Mouse (Mus musculus) spleen, embryonic (tissue): Measurements from ENCODE around the gene Mef2d.

Source experiments
- CTCF ChIA-PET: fragments of 350-600 bp; sonication (Branson Sonifier 250); formaldehyde crosslinking; loops from one replicate; lab custom pipeline; 2022; lab: Charles Lee

Mef2d gene

DNA sequence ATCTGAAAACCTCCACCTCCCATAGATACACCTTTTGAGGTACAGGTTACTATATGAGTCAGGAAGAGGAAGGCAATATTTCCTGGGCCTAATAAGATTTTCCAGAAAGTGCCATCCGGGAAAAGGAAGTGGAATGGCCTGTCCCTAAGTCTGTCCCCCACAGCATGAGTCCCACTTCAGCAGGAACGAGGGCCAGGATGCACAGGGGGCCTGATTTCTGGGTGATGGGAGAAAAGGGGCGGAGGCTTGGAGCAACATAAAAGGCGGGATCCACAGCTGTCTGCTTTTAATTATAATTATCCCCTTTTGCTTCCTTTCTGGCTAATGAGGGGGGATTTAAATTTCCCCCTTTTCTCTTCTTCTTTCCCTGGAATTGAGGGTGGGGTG, 63.0 kb downstream of the Mef2d start:
- CTCF ChIA-PET, result interaction anchor here (0.5 kb wide), 1 partner anchor 235 kb away, joined by 5 read pairs; no protein-coding TSS in a partner anchor

DNA sequence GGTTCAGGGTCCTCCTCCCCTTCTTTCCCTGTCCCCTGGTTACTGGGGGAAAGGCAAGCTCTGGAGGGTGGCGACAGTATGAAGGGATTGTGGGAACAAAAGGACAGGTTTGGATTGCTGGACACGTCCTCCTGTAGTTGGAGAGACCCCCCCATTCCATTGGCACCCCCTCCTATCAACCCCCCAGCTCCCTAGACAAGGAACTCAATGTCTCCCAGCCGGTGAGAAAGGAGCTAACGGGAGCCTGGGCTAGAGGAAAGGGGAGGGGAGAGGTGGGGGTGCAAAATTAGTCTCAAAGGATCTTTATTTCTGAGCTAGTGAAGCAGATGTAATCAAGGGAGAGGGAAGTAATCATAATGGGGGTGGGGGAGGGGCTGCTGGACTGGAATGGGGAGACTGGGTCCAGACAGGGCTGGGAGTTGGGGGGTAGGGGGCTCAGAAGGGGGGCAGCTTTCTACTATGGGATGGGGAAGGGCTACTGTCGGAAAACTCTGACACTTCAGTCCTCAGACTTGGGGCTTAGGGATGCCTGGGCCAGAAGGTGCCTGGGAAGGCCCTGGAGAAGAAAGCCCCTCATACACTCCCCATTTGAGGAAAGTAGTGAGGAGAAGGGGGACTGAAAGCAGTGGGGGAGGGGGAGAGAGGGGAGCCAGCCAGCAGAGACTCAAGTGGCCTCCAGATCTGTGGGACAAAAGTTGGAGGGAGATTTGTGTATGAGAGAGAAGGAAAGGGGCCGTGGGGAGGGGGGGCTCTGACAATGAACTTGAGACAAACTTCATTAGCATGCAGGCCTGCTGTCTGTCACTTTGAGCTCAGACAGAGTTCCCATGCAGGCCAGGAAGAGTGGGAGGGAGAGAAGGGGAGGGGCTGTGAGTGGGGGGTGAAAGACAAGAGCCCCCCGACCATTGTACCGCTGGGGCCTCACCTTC, 63.7 kb downstream of the Mef2d start:
- CTCF ChIA-PET, result interaction anchor here (0.5 to 0.7 kb wide), 2 partner anchors 63 to 236 kb away, joined by 4 to 5 read pairs; partner anchors contain the start of gene Mef2d

- CTCF ChIA-PET, result interaction anchor here (0.7 kb wide), 1 partner anchor 64 kb away, joined by 4 read pairs; the partner anchor contains the start of gene Mef2d
These were observed 64.3 kb downstream of the Mef2d start for GRCm38 (mm10) chr3:88206500-88206899.

GRCm38 (mm10) chr3:88206901-88207371, 64.8 kb downstream of the Mef2d start:
- CTCF ChIA-PET, result interaction anchor here (0.7 kb wide), 1 partner anchor 65 kb away, joined by 4 read pairs; the partner anchor contains the start of gene Mef2d

- CTCF ChIA-PET, result interaction anchor here (0.6 kb wide), 1 partner anchor 27 kb away, joined by 3 read pairs; no protein-coding TSS in a partner anchor
These were observed 65.4 kb downstream of the Mef2d start for GRCm38 (mm10) chr3:88207451-88208100.

DNA sequence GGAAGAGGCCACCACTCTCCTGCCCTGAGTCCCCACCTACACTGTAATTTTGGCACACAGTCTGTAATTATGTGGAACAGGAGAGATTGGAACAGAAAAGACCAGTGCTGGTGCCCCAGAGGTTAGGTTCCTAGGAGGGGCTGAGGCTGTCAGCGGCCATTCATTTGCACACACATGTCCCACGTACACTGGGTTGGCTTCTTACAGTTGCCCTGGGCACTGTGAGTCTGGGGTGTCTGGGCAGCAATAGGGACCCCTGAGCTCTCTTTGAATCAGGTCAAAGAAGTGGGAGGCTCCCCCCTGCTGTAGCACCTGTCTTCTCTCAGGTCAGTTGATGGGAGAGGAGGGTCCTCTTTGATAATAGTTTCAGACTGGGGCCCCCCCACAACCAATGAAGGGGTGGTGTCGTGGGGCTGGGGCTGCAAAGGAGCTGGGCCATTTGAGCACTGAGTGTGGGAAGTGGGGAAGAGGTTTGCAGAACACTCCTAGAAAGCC, 66.1 kb downstream of the Mef2d start:
- CTCF ChIA-PET, result no interaction called here

GRCm38 (mm10) chr3:88209306-88209705, 67.1 kb downstream of the Mef2d start:
- CTCF ChIA-PET, result interaction anchor here (0.7 to 1.6 kb wide), 2 partner anchors 10 to 18 kb away, joined by 3 to 4 read pairs; no protein-coding TSS in a partner anchor

DNA sequence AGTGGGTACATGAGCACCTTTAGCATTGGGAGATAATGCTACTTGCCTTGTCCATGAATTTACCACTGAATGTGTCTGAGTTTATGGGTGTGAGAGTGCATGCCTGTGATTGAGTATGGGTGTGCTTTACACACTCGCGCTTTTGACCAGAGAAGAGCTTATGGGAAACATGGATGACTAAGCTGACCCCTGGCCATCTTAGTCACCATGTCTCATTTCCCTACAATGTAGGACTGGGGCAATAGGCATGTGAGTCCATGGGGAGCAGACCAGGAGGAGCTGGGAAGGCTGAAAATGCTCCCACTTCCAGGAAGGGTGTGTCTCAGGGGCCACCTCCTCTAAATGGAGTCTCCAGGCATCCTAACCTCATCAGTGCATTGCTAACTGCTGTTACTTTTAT, 67.9 kb downstream of the Mef2d start:
- CTCF ChIA-PET, result interaction anchor here (0.7 to 1.6 kb wide), 2 partner anchors 9 to 18 kb away, joined by 3 to 4 read pairs; no protein-coding TSS in a partner anchor

GRCm38 (mm10) chr3:88210918-88211317, 68.7 kb downstream of the Mef2d start:
- CTCF ChIA-PET, result interaction anchor here (1.6 kb wide), 1 partner anchor 19 kb away, joined by 4 read pairs; no protein-coding TSS in a partner anchor

GRCm38 (mm10) chr3:88212356-88212755, 70.2 kb downstream of the Mef2d start:
- CTCF ChIA-PET, result interaction anchor here (0.6 kb wide), 1 partner anchor 14 kb away, joined by 3 read pairs; no protein-coding TSS in a partner anchor

DNA sequence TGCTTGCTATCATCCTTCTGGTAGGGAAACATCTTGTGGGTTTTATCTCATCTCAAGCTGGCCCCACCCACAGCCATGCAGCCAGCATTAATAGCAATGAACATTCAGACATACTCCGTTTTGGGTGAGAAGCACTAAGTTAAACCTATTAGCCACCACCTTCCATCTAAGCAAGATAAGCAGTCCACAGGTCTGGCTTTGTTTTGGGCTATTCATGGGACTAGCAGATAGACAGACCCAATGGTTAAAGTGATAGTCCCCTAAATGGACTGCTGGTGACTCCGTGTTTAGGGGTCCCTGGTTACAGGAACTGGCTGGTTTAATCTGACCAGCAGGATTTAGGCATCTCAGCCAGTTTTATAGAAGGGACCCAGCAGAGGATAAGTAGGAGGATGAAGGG, 70.8 kb downstream of the Mef2d start:
- CTCF ChIA-PET, result no interaction called here

GRCm38 (mm10) chr3:88214197-88214938, 72.2 kb downstream of the Mef2d start:
- CTCF ChIA-PET, result no interaction called here

DNA sequence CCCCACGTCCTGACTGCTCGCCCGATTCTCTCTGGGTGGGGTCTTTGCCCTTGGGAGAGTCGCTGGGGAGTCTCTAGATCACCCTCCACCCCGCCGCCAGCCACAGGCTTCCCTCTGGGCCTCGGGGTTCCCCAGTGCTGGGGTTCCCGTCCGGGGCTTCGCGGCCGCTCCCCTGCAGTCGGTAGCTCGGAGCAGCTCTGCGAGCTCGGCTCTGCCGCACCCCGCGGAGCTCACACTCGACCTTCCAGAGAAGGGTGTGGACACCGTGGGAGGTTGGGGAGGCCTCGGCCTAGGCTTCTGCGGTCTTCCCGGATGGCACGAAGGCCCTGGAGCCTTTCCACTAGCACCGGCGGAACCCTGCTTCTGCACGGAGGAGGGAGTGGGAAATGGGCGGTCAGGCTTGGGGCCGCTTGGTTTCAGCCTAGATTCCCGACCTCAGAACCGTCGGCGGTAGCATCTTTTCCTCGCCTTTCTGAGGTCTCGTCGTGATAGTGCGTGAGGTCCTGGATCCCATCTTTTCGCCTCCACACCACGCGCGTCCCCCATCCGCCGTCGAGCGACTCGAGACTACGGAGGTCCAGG, 72.9 kb downstream of the Mef2d start:
- CTCF ChIA-PET, result interaction anchor here (0.5 kb wide), 1 partner anchor 128 kb away, joined by 3 read pairs; no protein-coding TSS in a partner anchor

GRCm38 (mm10) chr3:88215553-88216004, 73.4 kb downstream of the Mef2d start:
- CTCF ChIA-PET, result interaction anchor here (0.5 kb wide), 1 partner anchor 128 kb away, joined by 3 read pairs; no protein-coding TSS in a partner anchor

DNA sequence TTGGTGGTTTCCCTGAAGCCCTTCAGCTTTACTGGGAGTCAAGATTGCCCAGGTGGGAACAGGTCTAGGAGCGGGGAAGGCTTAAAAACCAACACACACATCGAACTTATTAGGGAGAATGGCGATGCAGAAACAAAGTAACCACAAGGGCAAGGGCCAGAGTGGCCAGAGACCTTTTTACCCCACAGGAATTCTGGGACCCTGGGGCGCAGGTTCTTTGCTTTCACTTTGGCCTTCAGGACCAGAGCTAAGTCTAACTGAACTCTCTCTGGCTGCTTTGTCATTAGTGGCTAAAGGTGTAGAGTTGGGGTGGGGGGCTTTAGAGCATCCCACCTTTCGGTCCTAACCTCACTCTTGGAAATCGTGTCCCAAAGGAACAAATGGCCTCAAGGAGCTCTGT, 73.9 kb downstream of the Mef2d start:
- CTCF ChIA-PET, result no interaction called here

- CTCF ChIA-PET, result no interaction called here
These were observed 74.6 kb downstream of the Mef2d start for GRCm38 (mm10) chr3:88216534-88217326.

DNA sequence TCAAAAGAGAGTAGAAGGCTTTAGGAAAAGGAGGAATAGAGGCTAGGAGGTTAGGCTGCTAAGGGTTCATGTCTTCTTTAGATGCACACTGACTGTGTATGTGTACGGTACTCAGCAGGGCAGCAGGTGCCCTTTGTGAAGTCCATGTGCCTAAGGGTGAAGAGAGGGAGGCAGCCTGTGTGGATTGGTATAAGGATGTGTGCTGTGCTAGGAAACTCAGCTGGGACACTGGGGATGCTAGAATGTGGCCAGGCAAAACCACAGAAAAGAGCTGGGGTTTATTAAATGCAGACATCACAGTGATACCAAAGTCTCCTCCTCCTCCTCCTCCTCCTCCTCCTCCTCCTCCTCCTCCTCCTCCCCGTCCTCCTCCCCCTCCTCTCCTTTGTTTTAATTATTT, 75.5 kb downstream of the Mef2d start:
- CTCF ChIA-PET, result no interaction called here

DNA sequence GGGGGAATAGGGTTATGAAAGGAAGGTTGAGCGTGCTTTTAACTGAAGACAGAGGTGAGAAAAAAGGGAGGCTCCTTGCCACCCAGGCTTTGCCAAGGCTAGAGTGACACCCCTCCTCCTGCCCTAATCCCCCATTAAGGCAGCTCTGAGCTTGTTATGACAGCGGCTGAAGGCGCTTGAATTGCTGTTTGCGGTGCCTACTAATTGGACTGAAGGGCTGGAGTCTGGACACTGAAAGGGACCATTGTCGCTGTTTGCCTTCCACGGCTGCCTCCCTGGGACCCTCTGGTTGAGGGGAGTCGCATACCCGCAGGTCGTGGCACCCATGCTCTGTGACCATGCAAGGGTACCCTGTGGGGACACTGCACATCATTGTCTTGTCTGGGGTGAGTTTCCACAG, 77.8 kb downstream of the Mef2d start:
- CTCF ChIA-PET, result interaction anchor here (0.8 kb wide), 1 partner anchor 10 kb away, joined by 3 read pairs; no protein-coding TSS in a partner anchor

- CTCF ChIA-PET, result no interaction called here
These were observed 78.7 kb downstream of the Mef2d start for GRCm38 (mm10) chr3:88220842-88221241.
